Mouse (Mus musculus): ENCODE measurements around the gene Snx8. TPM values are rescaled to one million over a fixed set of nuclear protein-coding genes. Genes with fewer than 3 reads are reported as not detected.

Gene Snx8
- polyA plus RNA-seq, 1 experiment from 2014 or later = 20.6 TPM

Small RNAs within 50 kb of the gene (microRNA-seq; reads per million reads assigned to microRNA genes)
- gene Mir7038 = 0.93 reads per million

Other genes with a start within 250 kb of the Snx8 start
- gene Mad1l1, start 67.7 kb downstream of the Snx8 start, polyA plus RNA-seq (2016; fragmentation: Nextera tagmentation; extraction: Ambion mirVana) = 47.8 and 48.7 TPM in 2 replicates
- 38.3 and 40.6 TPM in 2 replicates for gene Nudt1, start 67.6 kb downstream of the Snx8 start, polyA plus RNA-seq (2016; fragmentation: Nextera tagmentation; extraction: Ambion mirVana)
- 17.4 and 18.0 TPM in 2 replicates for gene Mrm2, start 57.4 kb downstream of the Snx8 start, polyA plus RNA-seq (2016; fragmentation: Nextera tagmentation; extraction: Ambion mirVana)
- gene Eif3b, start 30.1 kb upstream of the Snx8 start, polyA plus RNA-seq (2016; fragmentation: Nextera tagmentation; extraction: Ambion mirVana) = 158 and 161 TPM in 2 replicates
- not detected in 2 replicates for gene Gm4869, start 56.4 kb upstream of the Snx8 start, polyA plus RNA-seq (2016; fragmentation: Nextera tagmentation; extraction: Ambion mirVana)
- 12.5 and 13.4 TPM in 2 replicates for gene Chst12, start 116.3 kb upstream of the Snx8 start, polyA plus RNA-seq (2016; fragmentation: Nextera tagmentation; extraction: Ambion mirVana)
- not detected in 2 replicates for gene Grifin, start 175.8 kb upstream of the Snx8 start, polyA plus RNA-seq (2016; fragmentation: Nextera tagmentation; extraction: Ambion mirVana)
- gene Lfng, start 218.1 kb upstream of the Snx8 start, polyA plus RNA-seq (2016; fragmentation: Nextera tagmentation; extraction: Ambion mirVana) = 28.5 and 33.9 TPM in 2 replicates

Data from midbrain, embryonic 12.5 days (tissue).